Mouse (Mus musculus) megakaryocyte, embryonic 14.5 days (primary cell): ENCODE results near the gene Dnah9.

Experiments
- FLI1 ChIP-seq: IDR thresholded peaks from 2 replicates; pipeline ENCODE4 v1.6.1; 2012; ENCODE audit warnings: low read length, inconsistent platforms, mixed read lengths
- GATA1 ChIP-seq: IDR thresholded peaks from 3 replicates; pipeline ENCODE4 v1.6.1; 2012; ENCODE audit warnings: mixed read lengths, low read length, inconsistent platforms, borderline replicate concordance

DNA sequence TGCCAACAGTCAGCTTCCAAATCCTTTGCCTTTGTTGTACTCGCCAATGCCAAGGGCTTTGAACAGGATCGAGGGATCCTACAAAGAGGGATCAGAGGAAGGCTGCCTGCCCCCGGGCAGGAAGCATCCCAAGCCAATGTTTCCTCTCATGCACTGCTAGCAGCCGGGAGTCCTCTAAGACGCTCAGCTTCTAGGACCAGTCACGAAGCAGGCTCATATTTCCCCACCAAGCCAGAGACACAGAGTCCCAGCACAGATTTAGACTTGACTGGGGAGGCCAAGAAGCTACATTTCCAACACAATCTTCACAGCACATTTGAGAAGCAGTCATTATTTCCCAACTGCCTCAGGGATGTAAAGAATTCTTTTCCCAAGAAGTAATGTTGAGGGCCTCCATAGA lies 43.9 kb downstream of the Dnah9 start:
- TF ChIP-seq GATA1 (no peak), FLI1 (no peak)
